Mouse (Mus musculus) heart, adult 2 months (tissue): ENCODE measurements around the gene Fau.

Experiments
- CTCF ChIP-seq: fragments of 200-600 bp; IDR thresholded peaks from 2 replicates; pipeline ENCODE4 v1.8.1; 2022; ENCODE audit warnings: antibody characterized with exemption, mild to moderate bottlenecking, moderate library complexity
- EP300 ChIP-seq: fragments of 200-500 bp; IDR thresholded peaks from 2 replicates; pipeline ENCODE4 v1.6.1; 2011; ENCODE audit warnings: low read depth, low read length, control low read depth; ENCODE audit not compliant: insufficient read depth

GRCm38 (mm10) chr19:6070571-6071250 lies 13.1 kb downstream of the Fau start:
- TF ChIP-seq CTCF (no peak), EP300 (no peak)
